Mouse (Mus musculus): ENCODE measurements around the gene Ctxn2.

GRCm38 (mm10) chr2:125196771-125197170 is 60.3 kb downstream of the Ctxn2 start:
- TF ChIP-seq POLR2A (IDR thresholded peaks at IDR 0.05; ENCODE audit: borderline replicate concordance, extremely low read depth, low read depth, low read length) (no peak), CTCF (IDR thresholded peaks at IDR 0.05; ENCODE audit: insufficient read depth, low read length) (no peak)
